Mouse (Mus musculus): ENCODE results near the gene Tom1l2. TPM values are rescaled to one million over a fixed set of nuclear protein-coding genes. Genes with fewer than 3 reads are reported as not detected.

Gene Tom1l2
- polyA plus RNA-seq, 1 experiment: 213 TPM

DNA sequence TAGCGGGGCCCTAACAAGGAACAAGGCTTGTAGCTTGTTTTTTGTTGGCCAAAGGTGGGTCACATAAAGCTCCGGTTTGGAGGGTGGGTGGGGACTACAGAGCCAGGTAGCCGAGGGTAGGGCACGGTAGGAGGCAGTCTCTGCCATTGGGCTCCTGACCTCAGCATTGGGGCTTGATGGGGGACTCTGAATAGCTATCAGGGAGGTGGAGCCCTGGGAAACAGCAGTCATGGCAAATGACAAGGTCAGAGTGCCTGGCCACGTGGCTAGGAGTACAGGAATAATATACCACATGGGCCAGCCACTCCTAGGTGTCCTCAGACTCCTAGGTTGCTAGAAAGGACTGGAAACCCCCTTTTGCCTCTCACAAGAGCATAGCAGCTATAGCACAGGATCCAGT lies 156.4 kb downstream of the Tom1l2 start:
- no peak overlapping the region for H3K4me3 ChIP-seq (ENCODE audit: insufficient read depth, low read length)

DNA sequence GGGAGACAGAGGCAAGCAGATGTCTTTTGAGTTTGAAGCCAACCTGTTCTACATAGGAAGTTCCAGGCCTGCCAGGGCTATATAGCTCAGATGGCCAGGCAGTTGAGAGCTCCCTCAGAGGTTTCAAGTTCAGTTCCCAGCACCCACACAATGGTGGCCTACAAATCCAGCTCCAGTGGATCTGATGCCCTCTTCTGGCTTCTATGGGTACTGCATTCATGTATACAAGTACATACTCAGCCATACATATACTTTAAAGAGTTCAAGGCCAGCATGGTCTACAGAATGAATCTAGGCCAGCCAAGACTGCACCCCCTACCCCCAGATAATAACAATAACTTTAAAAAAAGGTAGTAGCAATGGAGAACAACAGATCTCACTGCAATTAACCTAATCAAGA lies 157.6 kb downstream of the Tom1l2 start:
- no peak overlapping the region for H3K27ac ChIP-seq (ENCODE audit: insufficient read depth, low read length)
- TF ChIP-seq CTCF (IDR thresholded peaks at IDR 0.05; ENCODE audit: extremely low read depth, insufficient read depth, low read length): peak; percentile 20; the same call in 1 of the 2 replicates
- no peak for TF ChIP-seq POLR2A (IDR thresholded peaks at IDR 0.05; ENCODE audit: extremely low read depth, insufficient read depth, low read length)

More for the DNA sequence above, 156.4 kb downstream of the Tom1l2 start:
- no peak for TF ChIP-seq CTCF (IDR thresholded peaks at IDR 0.05; ENCODE audit: extremely low read depth, insufficient read depth, low read length)
- TF ChIP-seq POLR2A (IDR thresholded peaks at IDR 0.05; ENCODE audit: extremely low read depth, insufficient read depth, low read length): no peak
- H3K4me1 ChIP-seq (ENCODE audit: control insufficient read depth, insufficient read depth, low read length): no peaks in the 10 kb centered on the region
- no peak overlapping the region for H3K27ac ChIP-seq (ENCODE audit: insufficient read depth, low read length)

DNA sequence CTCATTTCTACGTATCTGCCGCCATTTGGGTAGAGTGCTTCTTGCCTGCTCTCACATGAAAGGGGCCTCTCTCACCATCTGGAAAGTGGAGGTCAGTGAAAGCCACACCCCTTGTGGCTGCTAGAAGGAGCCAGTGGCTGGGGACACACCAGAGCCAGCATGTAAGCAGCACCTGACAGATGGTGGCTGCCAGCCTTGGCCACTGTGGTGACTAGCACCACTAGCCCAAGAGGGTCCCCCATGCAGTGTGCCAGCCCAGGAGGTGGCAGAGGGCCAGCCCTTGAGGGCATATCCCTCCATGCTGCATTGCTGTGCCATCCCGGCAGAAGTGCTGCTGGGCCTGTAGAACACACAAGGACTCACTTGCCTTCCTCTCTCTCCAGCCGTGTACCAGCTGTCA lies 159.1 kb downstream of the Tom1l2 start:
- no peak for TF ChIP-seq CTCF (IDR thresholded peaks at IDR 0.05; ENCODE audit: extremely low read depth, insufficient read depth, low read length)
- H3K27ac ChIP-seq (ENCODE audit: insufficient read depth, low read length): no peak overlapping the region

More for the DNA sequence above, 157.6 kb downstream of the Tom1l2 start:
- Histone ChIP-seq H3K4me1 (ENCODE audit: control insufficient read depth, insufficient read depth, low read length) (no peaks in the 10 kb centered on the region), H3K4me3 (ENCODE audit: insufficient read depth, low read length) (no peak overlapping the region)

GRCm38 (mm10) chr11:60192534-60192933 lies 160.2 kb downstream of the Tom1l2 start:
- Histone ChIP-seq H3K27ac (ENCODE audit: insufficient read depth, low read length) (no peak overlapping the region), H3K4me3 (ENCODE audit: insufficient read depth, low read length) (no peak overlapping the region), H3K4me1 (ENCODE audit: control insufficient read depth, insufficient read depth, low read length) (no peaks in the 10 kb centered on the region)
- TF ChIP-seq POLR2A (IDR thresholded peaks at IDR 0.05; ENCODE audit: extremely low read depth, insufficient read depth, low read length) (no peak), CTCF (IDR thresholded peaks at IDR 0.05; ENCODE audit: extremely low read depth, insufficient read depth, low read length) (no peak)

More for the DNA sequence above, 159.1 kb downstream of the Tom1l2 start:
- H3K4me3 ChIP-seq (ENCODE audit: insufficient read depth, low read length): no peak overlapping the region
- H3K4me1 ChIP-seq (ENCODE audit: control insufficient read depth, insufficient read depth, low read length): no peaks in the 10 kb centered on the region

DNA sequence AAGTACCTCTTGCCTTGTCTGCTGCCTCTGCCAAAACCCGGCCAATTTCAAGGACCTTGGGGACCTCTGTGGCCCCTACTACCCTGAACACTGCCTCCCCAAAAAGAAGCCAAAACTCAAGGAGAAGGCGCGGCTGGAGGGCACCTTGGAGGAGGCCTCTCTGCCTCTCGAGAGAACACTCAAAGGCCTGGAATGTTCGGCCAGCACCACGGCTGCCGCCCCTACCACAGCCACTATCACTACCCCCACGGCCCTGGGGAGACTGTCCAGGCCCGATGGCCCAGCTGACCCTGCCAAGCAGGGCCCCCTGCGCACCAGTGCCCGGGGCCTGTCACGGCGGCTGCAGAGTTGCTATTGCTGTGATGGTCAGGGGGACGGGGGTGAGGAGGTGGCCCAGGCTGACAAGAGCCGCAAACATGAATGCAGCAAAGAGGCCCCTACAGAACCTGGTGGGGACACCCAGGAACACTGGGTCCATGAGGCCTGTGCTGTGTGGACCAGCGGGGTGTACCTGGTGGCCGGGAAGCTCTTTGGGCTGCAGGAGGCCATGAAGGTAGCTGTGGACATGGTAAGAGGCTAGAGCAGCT lies 162.6 kb downstream of the Tom1l2 start:
- Histone ChIP-seq H3K4me1 (ENCODE audit: control insufficient read depth, insufficient read depth, low read length) (peaks cover 2% of the 10 kb centered on the region; the same call in 1 of the 2 replicates), H3K4me3 (ENCODE audit: insufficient read depth, low read length) (no peak overlapping the region), H3K27ac (ENCODE audit: insufficient read depth, low read length) (no peak overlapping the region)
- TF ChIP-seq POLR2A (IDR thresholded peaks at IDR 0.05; ENCODE audit: extremely low read depth, insufficient read depth, low read length): no peak
- TF ChIP-seq CTCF (IDR thresholded peaks at IDR 0.05; ENCODE audit: extremely low read depth, insufficient read depth, low read length): no peak

DNA sequence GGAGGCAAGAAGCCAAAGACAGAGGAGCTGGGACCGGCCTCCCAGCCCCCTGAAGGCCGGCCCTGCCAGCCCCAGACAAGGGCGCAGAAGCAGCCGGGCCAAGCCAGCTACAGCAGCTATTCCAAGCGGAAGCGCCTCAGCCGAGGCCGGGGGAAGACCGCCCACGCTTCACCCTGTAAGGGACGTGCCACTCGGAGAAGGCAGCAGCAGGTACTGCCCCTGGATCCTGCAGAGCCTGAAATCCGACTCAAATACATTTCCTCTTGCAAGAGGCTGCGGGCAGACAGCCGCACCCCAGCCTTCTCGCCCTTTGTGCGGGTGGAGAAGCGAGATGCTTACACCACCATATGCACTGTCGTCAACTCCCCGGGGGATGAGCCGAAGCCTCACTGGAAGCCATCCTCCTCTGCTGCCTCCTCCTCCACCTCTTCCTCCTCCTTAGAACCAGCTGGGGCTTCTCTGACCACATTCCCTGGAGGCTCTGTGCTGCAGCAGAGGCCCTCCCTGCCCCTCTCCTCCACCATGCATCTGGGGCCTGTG lies 163.1 kb downstream of the Tom1l2 start:
- peaks cover 7% of the 10 kb centered on the region; the same call in 1 of the 2 replicates for H3K4me1 ChIP-seq (ENCODE audit: control insufficient read depth, insufficient read depth, low read length)
- H3K4me3 ChIP-seq (ENCODE audit: insufficient read depth, low read length): no peak overlapping the region
- H3K27ac ChIP-seq (ENCODE audit: insufficient read depth, low read length): no peak overlapping the region
- TF ChIP-seq POLR2A (IDR thresholded peaks at IDR 0.05; ENCODE audit: extremely low read depth, insufficient read depth, low read length) (no peak), CTCF (IDR thresholded peaks at IDR 0.05; ENCODE audit: extremely low read depth, insufficient read depth, low read length) (no peak)

- TF ChIP-seq CTCF (IDR thresholded peaks at IDR 0.05; ENCODE audit: extremely low read depth, insufficient read depth, low read length) (no peak), POLR2A (IDR thresholded peaks at IDR 0.05; ENCODE audit: extremely low read depth, insufficient read depth, low read length) (no peak)
- Histone ChIP-seq H3K4me1 (ENCODE audit: control insufficient read depth, insufficient read depth, low read length) (peaks cover 12% of the 10 kb centered on the region), H3K27ac (ENCODE audit: insufficient read depth, low read length) (no peak overlapping the region), H3K4me3 (ENCODE audit: insufficient read depth, low read length) (no peak overlapping the region)
Measured at GRCm38 (mm10) chr11:60188275-60188853, 164.3 kb downstream of the Tom1l2 start.

DNA sequence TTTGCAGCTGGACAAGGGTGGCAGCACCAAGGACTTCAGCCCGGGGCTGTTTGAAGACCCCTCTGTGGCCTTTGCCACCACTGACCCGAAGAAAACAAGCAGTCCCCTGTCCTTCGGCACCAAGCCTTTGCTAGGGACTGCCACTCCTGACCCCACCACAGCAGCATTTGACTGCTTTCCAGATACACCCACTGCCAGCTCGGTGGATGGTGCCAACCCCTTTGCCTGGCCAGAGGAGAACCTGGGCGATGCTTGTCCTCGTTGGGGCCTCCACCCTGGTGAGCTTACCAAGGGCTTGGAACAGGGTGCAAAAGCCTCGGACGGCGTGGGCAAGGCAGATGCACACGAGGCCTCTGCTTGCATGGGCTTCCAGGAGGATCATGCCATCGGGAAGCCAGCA lies 165.6 kb downstream of the Tom1l2 start:
- Histone ChIP-seq H3K4me1 (ENCODE audit: control insufficient read depth, insufficient read depth, low read length) (peaks cover 21% of the 10 kb centered on the region), H3K27ac (ENCODE audit: insufficient read depth, low read length) (no peak overlapping the region), H3K4me3 (ENCODE audit: insufficient read depth, low read length) (no peak overlapping the region)
- no peak for TF ChIP-seq POLR2A (IDR thresholded peaks at IDR 0.05; ENCODE audit: extremely low read depth, insufficient read depth, low read length)
- no peak for TF ChIP-seq CTCF (IDR thresholded peaks at IDR 0.05; ENCODE audit: extremely low read depth, insufficient read depth, low read length)

DNA sequence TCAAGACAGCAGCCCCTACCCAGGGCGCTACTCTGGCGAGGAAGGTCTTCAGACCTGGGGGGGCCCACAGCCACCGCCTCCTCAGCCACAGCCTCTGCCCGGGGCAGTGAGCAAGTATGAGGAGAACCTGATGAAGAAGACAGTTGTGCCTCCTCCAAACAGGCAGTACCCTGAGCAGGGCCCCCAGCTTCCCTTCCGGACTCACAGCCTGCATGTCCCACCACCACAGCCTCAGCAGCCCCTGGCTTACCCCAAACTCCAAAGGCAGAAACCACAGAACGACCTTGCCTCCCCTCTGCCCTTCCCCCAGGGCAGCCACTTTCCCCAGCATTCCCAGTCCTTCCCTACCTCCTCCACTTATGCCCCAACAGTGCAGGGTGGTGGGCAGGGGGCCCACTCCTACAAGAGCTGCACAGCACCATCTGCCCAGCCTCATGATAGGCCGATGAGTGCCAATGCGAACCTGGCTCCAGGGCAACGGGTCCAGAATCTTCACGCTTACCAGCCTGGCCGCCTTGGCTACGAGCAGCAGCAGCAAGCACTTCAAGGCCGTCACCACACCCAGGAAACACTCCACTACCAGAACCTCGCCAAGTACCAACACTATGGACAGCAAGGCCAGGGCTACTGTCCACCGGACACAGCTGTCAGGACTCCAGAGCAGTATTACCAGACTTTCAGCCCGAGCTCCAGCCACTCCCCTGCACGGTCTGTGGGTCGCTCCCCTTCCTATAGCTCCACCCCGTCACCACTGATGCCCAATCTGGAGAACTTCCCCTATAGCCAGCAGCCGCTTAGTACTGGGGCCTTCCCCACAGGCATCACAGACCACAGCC lies 167.1 kb downstream of the Tom1l2 start:
- Histone ChIP-seq H3K27ac (ENCODE audit: insufficient read depth, low read length) (peak overlapping the region; percentile 36), H3K4me3 (ENCODE audit: insufficient read depth, low read length) (no peak overlapping the region)

More for the DNA sequence above, 167.1 kb downstream of the Tom1l2 start:
- TF ChIP-seq CTCF (IDR thresholded peaks at IDR 0.05; ENCODE audit: extremely low read depth, insufficient read depth, low read length): no peak
- TF ChIP-seq POLR2A (IDR thresholded peaks at IDR 0.05; ENCODE audit: extremely low read depth, insufficient read depth, low read length): no peak
- peaks cover 21% of the 10 kb centered on the region for H3K4me1 ChIP-seq (ENCODE audit: control insufficient read depth, insufficient read depth, low read length)
